Mouse (Mus musculus): ENCODE data around the gene Ddx49.

Gene Ddx49

DNA sequence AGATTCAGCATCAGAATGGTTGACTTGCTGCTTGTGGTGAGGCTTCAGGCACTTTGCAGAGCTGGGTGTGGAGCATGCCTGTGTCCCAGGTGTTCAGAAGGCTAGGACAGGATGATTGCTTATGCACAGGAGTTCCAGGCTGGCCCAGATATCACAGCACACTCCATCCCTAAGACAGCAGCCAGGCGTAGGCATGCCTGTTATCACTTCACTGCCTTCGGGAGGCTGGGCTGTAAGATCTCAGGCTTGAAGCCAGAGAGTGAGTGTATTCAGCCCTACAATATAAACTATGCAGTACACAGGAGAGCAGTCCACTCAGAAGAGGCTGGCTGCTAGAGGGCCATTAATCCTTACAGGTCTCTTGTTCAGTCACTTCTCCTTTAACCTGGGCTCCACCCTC, 43.2 kb downstream of the Ddx49 start:
- no peak for DNase-seq (ENCODE audit: low spot score)

GRCm38 (mm10) chr8:70258600-70258999, 43.7 kb downstream of the Ddx49 start:
- DNase-seq (ENCODE audit: low spot score), result no peak

DNA sequence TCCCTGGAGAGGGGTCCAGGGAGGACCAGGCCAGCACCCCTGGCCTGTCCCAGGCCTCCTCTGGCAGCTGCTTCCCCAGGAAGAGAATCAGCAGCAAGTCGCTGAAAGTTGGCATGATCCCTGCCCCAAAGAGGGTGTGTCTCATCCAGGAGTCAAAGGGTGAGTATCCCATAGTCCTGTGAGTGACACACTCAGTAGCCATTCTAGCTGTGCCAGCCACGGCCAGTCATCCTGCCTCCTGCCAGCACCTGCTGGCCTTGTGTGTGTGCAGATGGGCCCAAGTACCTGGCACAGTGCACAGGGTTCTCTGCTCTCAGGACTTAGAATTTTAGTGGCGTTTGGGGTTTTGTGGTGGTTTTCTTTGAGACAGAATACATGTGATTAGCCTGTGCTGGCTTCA, 44.8 kb downstream of the Ddx49 start:
- no peak for DNase-seq (ENCODE audit: low spot score)

DNA sequence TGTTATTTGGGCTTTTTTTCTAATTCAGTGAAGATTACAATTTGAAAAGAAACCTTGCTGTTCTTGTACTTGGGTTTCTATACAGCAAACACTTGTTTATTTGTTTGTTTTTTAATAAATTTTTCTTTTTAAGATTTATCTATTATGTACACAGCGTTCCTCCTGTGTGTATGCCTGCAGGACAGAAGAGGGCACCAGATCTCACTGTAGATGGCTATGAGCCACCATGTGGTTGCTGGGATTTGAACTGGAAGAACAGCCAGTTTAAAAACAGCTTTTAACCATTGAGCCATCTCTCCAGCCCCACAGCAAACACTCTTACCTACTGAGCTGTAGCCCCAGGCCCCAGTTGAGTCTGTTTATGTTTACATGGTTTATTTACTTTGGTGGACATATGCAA, 47.7 kb downstream of the Ddx49 start:
- DNase-seq (ENCODE audit: low spot score), result no peak

- DNase-seq (ENCODE audit: low spot score), result no peak
Observed at GRCm38 (mm10) chr8:70247841-70248240, 54.4 kb downstream of the Ddx49 start.

GRCm38 (mm10) chr8:70246622-70247021, 55.7 kb downstream of the Ddx49 start:
- no peak for DNase-seq (ENCODE audit: low spot score)
